Mouse (Mus musculus): Measurements from ENCODE around the gene Map7. TPM values are rescaled to one million over a fixed set of nuclear protein-coding genes. Genes with fewer than 3 reads are reported as not detected.

Gene Map7
- polyA plus RNA-seq, 1 experiment from 2014 or later = 4.8 TPM

DNA sequence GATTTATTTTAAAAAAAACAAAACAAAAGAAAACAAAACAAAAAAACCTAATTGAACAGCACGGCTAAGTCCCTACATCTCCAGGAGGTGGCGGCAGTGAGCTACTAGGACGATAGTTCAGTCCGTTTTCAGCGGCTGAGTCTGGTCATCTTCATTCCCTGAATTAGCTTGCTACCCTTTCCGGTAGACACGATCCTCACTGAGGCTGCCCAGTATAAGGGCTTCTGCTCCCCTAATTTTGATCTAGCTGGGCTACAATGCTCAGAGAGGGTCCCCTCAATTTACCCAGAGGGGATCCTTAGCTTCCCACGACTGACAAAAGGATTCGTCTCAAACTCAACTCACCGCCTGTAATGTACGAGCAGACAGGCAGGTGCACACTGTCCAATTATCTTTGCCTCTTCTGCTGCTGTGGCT is 142.2 kb downstream of the Map7 start:
- Histone ChIP-seq H3K36me3 (replicated peaks; ENCODE audit: control insufficient read depth, insufficient read depth, low read depth, low read length) (no peaks in the 10 kb centered on the region), H3K9me3 (replicated peaks; ENCODE audit: control insufficient read depth, low read length) (no peaks in the 10 kb centered on the region), H3K27me3 (ENCODE audit: control insufficient read depth, insufficient read depth, low read length) (no peaks in the 10 kb centered on the region), H3K9ac (replicated peaks; ENCODE audit: low read length) (peak overlapping the region; percentile 48; the same call in 1 of the 2 replicates), H3K4me2 (ENCODE audit: low read depth, low read length) (peak overlapping the region; percentile 21; the same call in 1 of the 2 replicates), H3K4me1 (ENCODE audit: control insufficient read depth, insufficient read depth, low read length) (peaks cover 7% of the 10 kb centered on the region), H3K27ac (replicated peaks; ENCODE audit: low read depth, low read length) (no peak overlapping the region), H3K4me3 (ENCODE audit: low read depth, low read length) (no peak overlapping the region)
- 22% methylated on average over 11 of the region's 11 CpGs for WGBS
- DNase-seq (ENCODE audit: low spot score) (peak; percentile 92), ATAC-seq (replicated peaks; ENCODE audit: insufficient number of reproducible peaks, low FRiP score, low TSS enrichment, low read depth) (no peak)

DNA sequence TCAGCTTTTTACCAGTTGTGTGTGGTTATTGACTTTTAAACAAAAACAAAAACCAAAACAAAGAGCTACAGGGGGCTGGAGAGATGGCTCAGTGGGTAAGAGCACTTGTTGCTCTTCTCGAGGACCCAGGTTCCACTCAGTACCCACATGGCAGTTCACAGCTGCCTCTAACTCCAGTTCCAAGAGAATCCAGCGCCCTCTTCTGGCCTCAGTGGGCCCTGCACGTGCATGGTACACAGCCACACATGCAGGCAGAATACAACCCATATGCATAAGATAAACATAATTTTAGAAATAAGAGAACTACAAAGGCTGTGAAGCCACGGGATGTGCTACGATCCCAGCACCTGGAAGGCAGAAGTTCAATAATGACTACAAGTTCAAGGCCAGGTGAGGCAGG is 147.7 kb downstream of the Map7 start:
- WGBS = 69% methylated on average over 5 of the region's 5 CpGs
- H3K27ac ChIP-seq (replicated peaks; ENCODE audit: low read depth, low read length) = no peak overlapping the region
- no peaks in the 10 kb centered on the region for H3K9me3 ChIP-seq (replicated peaks; ENCODE audit: control insufficient read depth, low read length)
- no peaks in the 10 kb centered on the region for H3K36me3 ChIP-seq (replicated peaks; ENCODE audit: control insufficient read depth, insufficient read depth, low read depth, low read length)
- DNase-seq (ENCODE audit: low spot score) (no peak), ATAC-seq (replicated peaks; ENCODE audit: insufficient number of reproducible peaks, low FRiP score, low TSS enrichment, low read depth) (no peak)
- no peak overlapping the region for H3K4me3 ChIP-seq (ENCODE audit: low read depth, low read length)
- H3K4me1 ChIP-seq (ENCODE audit: control insufficient read depth, insufficient read depth, low read length) = no peaks in the 10 kb centered on the region
- H3K4me2 ChIP-seq (ENCODE audit: low read depth, low read length) = no peak overlapping the region
- H3K9ac ChIP-seq (replicated peaks; ENCODE audit: low read length) = no peak overlapping the region
- H3K27me3 ChIP-seq (ENCODE audit: control insufficient read depth, insufficient read depth, low read length) = no peaks in the 10 kb centered on the region

DNA sequence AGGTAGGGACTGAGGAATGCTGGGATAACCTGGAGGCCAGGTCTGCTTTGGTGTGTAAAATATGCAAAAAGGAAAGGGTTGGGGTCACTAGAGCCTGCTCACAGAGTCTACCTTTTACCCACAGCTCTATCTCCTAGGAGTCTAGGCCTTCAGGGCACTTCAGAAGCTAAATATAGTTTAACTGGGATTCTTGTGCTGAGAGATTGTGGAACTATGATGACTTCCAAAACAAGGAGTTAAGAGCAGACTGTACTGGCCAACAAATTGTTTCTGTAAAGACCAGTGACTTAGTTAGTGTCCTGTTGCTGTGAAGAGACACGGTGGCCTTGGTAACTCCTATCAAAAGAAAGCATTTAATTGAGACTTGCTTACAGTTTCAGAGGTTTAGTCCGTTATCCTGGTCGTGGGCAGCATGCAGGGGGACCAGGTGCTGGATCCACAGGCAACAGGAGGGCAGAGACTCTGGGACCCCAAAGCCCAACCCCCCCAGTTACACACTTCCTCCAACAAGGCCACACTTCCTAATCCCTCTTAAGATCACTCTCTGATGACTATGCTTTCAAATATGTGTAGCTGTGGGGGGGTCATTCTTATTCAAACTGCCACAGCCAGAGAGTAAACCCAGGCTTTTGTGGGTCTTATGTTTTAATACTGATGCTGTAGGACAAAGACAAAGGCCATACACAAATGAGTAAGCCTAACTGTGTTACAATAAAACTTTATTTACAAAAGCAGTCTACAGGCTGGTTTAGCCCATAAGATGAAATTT is 150.1 kb downstream of the Map7 start:
- Histone ChIP-seq H3K9ac (replicated peaks; ENCODE audit: low read length) (no peak overlapping the region), H3K27ac (replicated peaks; ENCODE audit: low read depth, low read length) (no peak overlapping the region), H3K9me3 (replicated peaks; ENCODE audit: control insufficient read depth, low read length) (no peaks in the 10 kb centered on the region), H3K4me1 (ENCODE audit: control insufficient read depth, insufficient read depth, low read length) (no peaks in the 10 kb centered on the region), H3K36me3 (replicated peaks; ENCODE audit: control insufficient read depth, insufficient read depth, low read depth, low read length) (no peaks in the 10 kb centered on the region), H3K4me3 (ENCODE audit: low read depth, low read length) (no peak overlapping the region), H3K4me2 (ENCODE audit: low read depth, low read length) (no peak overlapping the region), H3K27me3 (ENCODE audit: control insufficient read depth, insufficient read depth, low read length) (no peaks in the 10 kb centered on the region)
- DNase-seq (ENCODE audit: low spot score) = no peak
- 59% methylated on average over 3 of the region's 3 CpGs for WGBS
- ATAC-seq (replicated peaks; ENCODE audit: insufficient number of reproducible peaks, low FRiP score, low TSS enrichment, low read depth) = no peak

DNA sequence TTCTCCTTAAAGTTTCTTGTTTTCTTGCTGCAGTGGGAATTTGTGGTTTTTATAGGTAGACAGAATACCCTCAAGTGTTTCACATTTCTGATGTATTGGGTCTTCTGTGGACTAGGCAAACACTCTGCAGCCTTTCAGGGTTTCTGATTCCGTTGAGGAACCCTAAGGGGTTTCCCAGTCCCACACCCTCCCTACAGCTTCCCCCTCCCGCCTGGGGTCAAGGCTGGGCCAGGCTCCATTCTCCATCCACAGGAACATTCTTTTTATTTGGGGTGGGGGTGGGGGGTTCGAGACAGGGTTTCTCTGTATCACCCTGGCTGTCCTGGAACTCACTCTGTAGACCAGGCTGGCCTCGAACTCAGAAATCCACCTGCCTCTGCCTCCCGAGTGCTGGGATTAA is 150.8 kb downstream of the Map7 start:
- no peaks in the 10 kb centered on the region for H3K27me3 ChIP-seq (ENCODE audit: control insufficient read depth, insufficient read depth, low read length)
- no peaks in the 10 kb centered on the region for H3K4me1 ChIP-seq (ENCODE audit: control insufficient read depth, insufficient read depth, low read length)
- ATAC-seq (replicated peaks; ENCODE audit: insufficient number of reproducible peaks, low FRiP score, low TSS enrichment, low read depth) (no peak), DNase-seq (ENCODE audit: low spot score) (no peak)
- H3K36me3 ChIP-seq (replicated peaks; ENCODE audit: control insufficient read depth, insufficient read depth, low read depth, low read length) = no peaks in the 10 kb centered on the region
- no peak overlapping the region for H3K27ac ChIP-seq (replicated peaks; ENCODE audit: low read depth, low read length)
- H3K4me2 ChIP-seq (ENCODE audit: low read depth, low read length) = no peak overlapping the region
- no peak overlapping the region for H3K9ac ChIP-seq (replicated peaks; ENCODE audit: low read length)
- no peaks in the 10 kb centered on the region for H3K9me3 ChIP-seq (replicated peaks; ENCODE audit: control insufficient read depth, low read length)
- no peak overlapping the region for H3K4me3 ChIP-seq (ENCODE audit: low read depth, low read length)
- WGBS = 74% methylated on average over 5 of the region's 5 CpGs

DNA sequence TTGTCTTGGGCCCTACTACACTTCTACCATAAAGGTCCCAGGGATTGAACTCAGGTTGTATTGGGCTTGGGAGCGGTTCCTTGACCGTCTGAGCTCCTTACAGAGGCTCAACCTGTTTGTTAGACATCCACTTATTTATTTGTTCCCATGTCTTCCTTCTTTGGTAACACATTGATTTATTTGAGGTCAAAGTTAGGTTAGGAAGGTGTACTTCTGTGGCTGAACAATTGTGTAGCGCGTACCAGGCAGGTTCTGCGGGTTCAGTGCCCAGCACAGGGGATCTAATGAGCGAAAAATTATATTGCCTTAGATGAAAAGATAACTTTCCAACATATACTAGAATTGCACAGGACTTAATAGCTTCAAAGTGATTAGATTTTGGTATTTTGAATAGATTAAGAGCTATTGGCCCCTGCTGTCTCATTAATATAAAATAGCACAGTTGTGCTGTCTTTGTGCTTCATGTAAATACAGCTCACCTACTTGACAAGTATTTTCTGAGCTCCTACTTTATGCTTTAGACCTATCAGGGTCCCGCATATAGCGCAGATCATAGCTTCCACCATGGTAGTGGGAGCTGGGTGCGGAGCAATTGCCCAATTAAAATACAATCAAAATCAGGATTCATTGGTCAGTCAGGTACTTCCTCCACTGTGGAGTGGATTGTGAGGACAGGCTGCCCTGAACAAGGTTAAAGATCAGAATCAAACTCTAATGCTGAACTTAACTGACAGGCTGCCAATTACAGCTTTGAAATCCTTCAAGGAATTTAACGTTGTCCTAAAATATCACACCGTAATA is 162.9 kb downstream of the Map7 start:
- H3K4me1 ChIP-seq (ENCODE audit: control insufficient read depth, insufficient read depth, low read length) = no peaks in the 10 kb centered on the region
- peak overlapping the region; percentile 86 for H3K4me3 ChIP-seq (ENCODE audit: low read depth, low read length)
- 48% methylated on average over 11 of the region's 11 CpGs for WGBS
- peak; percentile 17 for DNase-seq (ENCODE audit: low spot score)
- ATAC-seq (replicated peaks; ENCODE audit: insufficient number of reproducible peaks, low FRiP score, low TSS enrichment, low read depth) = no peak
- H3K9ac ChIP-seq (replicated peaks; ENCODE audit: low read length) = peak overlapping the region; percentile 97
- H3K27ac ChIP-seq (replicated peaks; ENCODE audit: low read depth, low read length) = peak overlapping the region; percentile 97
- H3K27me3 ChIP-seq (ENCODE audit: control insufficient read depth, insufficient read depth, low read length) = no peaks in the 10 kb centered on the region
- no peaks in the 10 kb centered on the region for H3K9me3 ChIP-seq (replicated peaks; ENCODE audit: control insufficient read depth, low read length)
- no peaks in the 10 kb centered on the region for H3K36me3 ChIP-seq (replicated peaks; ENCODE audit: control insufficient read depth, insufficient read depth, low read depth, low read length)
- H3K4me2 ChIP-seq (ENCODE audit: low read depth, low read length) = peak overlapping the region; percentile 68

DNA sequence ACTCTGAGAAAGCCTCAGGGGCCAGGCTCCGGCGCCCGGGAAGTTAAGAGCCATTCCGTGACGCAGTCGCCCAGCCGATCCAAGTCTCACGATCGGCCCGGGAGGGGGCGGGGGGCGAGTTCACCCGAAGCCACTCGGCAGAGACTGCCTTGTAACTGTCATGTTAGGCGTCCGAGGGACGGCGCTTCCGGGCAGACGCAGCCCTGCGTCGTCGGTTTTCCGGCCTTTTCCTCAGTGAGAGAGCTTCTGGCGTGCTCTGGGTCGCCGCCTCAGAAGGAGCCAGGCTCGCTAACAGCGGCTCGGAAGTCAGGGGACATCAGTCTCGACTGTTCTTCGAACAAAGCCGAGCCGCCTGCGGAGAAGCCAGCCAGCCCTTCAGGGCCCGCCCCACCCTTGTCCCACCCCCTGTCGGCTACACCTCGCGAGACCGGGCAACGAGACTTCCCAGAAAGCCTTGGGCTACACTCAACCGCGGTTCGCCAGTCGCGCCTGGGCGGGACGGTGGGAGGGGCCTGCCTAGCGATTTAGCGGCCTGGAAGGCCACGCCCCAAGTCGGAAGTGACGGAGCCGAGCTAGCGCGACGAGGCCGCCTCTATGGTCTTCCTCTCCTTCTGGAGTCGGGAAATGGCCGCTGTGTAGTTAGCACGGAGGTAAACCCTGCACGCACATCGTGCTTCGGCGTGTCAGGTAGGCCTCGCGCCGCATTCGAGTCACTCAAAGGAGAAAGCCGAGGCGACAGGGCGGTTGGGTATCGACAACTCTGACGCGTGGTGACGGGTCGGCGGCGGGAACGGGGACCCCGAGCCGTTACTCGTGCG is 163.9 kb downstream of the Map7 start, which contains the start of gene Bclaf1:
Gene Bclaf1, plus strand, starts transcription at position 552 of the 818 bp plus-strand sequence.
- WGBS = under 1% methylated on average over 83 of the region's 84 CpGs
- ATAC-seq (replicated peaks; ENCODE audit: insufficient number of reproducible peaks, low FRiP score, low TSS enrichment, low read depth) (peak; percentile 98), DNase-seq (ENCODE audit: low spot score) (peak; percentile 100)
- Histone ChIP-seq H3K36me3 (replicated peaks; ENCODE audit: control insufficient read depth, insufficient read depth, low read depth, low read length) (no peaks in the 10 kb centered on the region), H3K4me3 (ENCODE audit: low read depth, low read length) (peak within 1 kb of the TSS; percentile 86), H3K4me1 (ENCODE audit: control insufficient read depth, insufficient read depth, low read length) (no peaks in the 10 kb centered on the region), H3K27me3 (ENCODE audit: control insufficient read depth, insufficient read depth, low read length) (no peaks in the 10 kb centered on the region), H3K4me2 (ENCODE audit: low read depth, low read length) (peak within 1 kb of the TSS; percentile 68), H3K9ac (replicated peaks; ENCODE audit: low read length) (peak within 1 kb of the TSS; percentile 97), H3K27ac (replicated peaks; ENCODE audit: low read depth, low read length) (peak within 1 kb of the TSS; percentile 97), H3K9me3 (replicated peaks; ENCODE audit: control insufficient read depth, low read length) (no peaks in the 10 kb centered on the region)

DNA sequence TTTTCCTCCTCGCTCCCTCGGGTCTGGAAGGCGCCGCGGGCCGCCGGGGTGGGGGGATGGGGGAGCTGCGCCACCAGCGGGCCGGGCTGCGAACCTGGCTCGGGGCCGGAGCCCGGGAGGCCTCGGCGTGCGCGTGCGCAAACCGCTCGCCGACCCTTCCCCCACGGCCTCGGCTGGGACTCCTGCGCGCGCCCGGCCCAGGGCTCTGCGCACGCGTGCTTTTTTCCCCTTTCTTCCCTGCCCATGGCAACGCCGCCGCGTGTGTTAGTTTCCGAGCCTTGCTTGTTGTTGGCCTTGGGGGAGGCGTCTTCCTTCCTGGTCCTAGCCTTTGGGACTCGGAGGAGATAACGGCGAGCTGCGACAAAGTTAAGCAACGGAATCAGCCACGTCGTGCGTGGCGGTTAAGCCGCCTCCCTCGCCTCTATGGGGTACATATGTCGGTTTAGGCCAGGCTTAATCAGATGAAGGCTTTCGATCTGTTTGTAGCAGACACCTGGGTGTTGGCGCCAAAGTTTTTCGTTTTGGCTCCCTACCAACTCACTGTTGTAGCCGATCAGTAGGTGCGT is 164.5 kb downstream of the Map7 start:
- ATAC-seq (replicated peaks; ENCODE audit: insufficient number of reproducible peaks, low FRiP score, low TSS enrichment, low read depth) = peak; percentile 63
- Histone ChIP-seq H3K27me3 (ENCODE audit: control insufficient read depth, insufficient read depth, low read length) (no peaks in the 10 kb centered on the region), H3K27ac (replicated peaks; ENCODE audit: low read depth, low read length) (peak overlapping the region; percentile 97), H3K4me3 (ENCODE audit: low read depth, low read length) (peak overlapping the region; percentile 86), H3K36me3 (replicated peaks; ENCODE audit: control insufficient read depth, insufficient read depth, low read depth, low read length) (no peaks in the 10 kb centered on the region), H3K9me3 (replicated peaks; ENCODE audit: control insufficient read depth, low read length) (no peaks in the 10 kb centered on the region), H3K4me1 (ENCODE audit: control insufficient read depth, insufficient read depth, low read length) (no peaks in the 10 kb centered on the region), H3K9ac (replicated peaks; ENCODE audit: low read length) (peak overlapping the region; percentile 97), H3K4me2 (ENCODE audit: low read depth, low read length) (peak overlapping the region; percentile 43)
- WGBS = under 1% methylated on average over 48 of the region's 54 CpGs
- DNase-seq (ENCODE audit: low spot score) = peak; percentile 92
